Mouse (Mus musculus): ENCODE results near the gene Sesn2.

- TF ChIP-seq CTCF (IDR thresholded peaks at IDR 0.05; ENCODE audit: control insufficient read depth, insufficient read depth, insufficient replicate concordance, low read depth, low read length) (no peak), POLR2A (IDR thresholded peaks at IDR 0.05; ENCODE audit: control insufficient read depth, low read depth, low read length) (no peak)
These were observed 5.1 kb downstream of the Sesn2 start for GRCm38 (mm10) chr4:132505034-132505738.

Data from testis, adult 2 months (tissue).